Mouse (Mus musculus): ENCODE measurements at regions not wholly inside any gene's neighbourhood (a gene's known extent, or its start where the extent isn't known, plus 50 kb on each side); places are given as distances from the start of the nearest gene placed in this dataset.

- no peak for DNase-seq (ENCODE audit: low spot score)
These were observed 255.3 kb downstream of the Dysf start for GRCm38 (mm10) chr6:84263686-84264085.

GRCm38 (mm10) chr6:84262766-84263165 is 254.4 kb downstream of the Dysf start:
- DNase-seq (ENCODE audit: low spot score), result no peak

DNA sequence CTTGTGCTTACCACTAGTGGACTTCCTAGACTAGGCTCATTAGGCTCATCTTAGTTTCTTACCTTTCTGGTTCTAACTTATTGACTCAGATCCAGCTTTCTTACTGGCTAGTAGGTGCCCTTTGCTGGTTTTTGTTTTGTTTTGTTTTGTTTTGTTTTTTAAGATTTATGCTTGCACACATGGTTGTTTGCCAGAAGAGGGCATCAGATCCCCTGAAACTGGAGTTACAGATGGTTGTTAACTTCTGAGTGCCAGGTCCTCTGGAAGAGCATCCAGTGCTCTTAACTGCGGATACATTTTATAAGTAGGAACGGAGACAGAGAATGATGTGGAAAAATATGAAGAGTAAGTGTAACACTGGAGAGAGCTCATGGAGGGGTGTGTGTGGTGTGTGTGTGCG is 253.1 kb downstream of the Dysf start:
- no peak for DNase-seq (ENCODE audit: low spot score)
